Mouse (Mus musculus): Measurements from ENCODE around the gene Shisa8. TPM values are rescaled to one million over a fixed set of nuclear protein-coding genes. Genes with fewer than 3 reads are reported as not detected.
A peak's percentile ranks its signal among the peaks of the same experiment; 100 is the strongest.

Gene Shisa8
- polyA plus RNA-seq, 1 experiment from 2014 or later = 2.9 TPM

- Histone ChIP-seq H3K9ac (no peak overlapping the region), H3K36me3 (peaks cover 18% of the 10 kb centered on the region), H3K9me3 (replicated peaks) (no peaks in the 10 kb centered on the region), H3K27me3 (no peaks in the 10 kb centered on the region), H3K4me3 (replicated peaks) (no peak overlapping the region), H3K4me1 (no peaks in the 10 kb centered on the region), H3K27ac (replicated peaks) (no peak overlapping the region), H3K4me2 (replicated peaks) (no peak overlapping the region)
- WGBS = 18% methylated on average over 5 of the region's 5 CpGs
- 0 out of 2 replicates have a peak, but pooled peaks have one; percentile 68 for ATAC-seq (ENCODE audit: insufficient number of reproducible peaks, low FRiP score, low TSS enrichment, low read depth)
These were observed 23.9 kb upstream of the Shisa8 start for GRCm38 (mm10) chr15:82236565-82236964.

GRCm38 (mm10) chr15:82235661-82236060 is 23.0 kb upstream of the Shisa8 start:
- WGBS = 54% methylated on average over 10 of the region's 10 CpGs
- ATAC-seq (ENCODE audit: insufficient number of reproducible peaks, low FRiP score, low TSS enrichment, low read depth) = no peak
- H3K9me3 ChIP-seq (replicated peaks) = no peaks in the 10 kb centered on the region
- H3K4me3 ChIP-seq (replicated peaks) = no peak overlapping the region
- no peaks in the 10 kb centered on the region for H3K27me3 ChIP-seq
- H3K9ac ChIP-seq = no peak overlapping the region
- no peak overlapping the region for H3K4me2 ChIP-seq (replicated peaks)
- no peaks in the 10 kb centered on the region for H3K4me1 ChIP-seq
- peaks cover 18% of the 10 kb centered on the region for H3K36me3 ChIP-seq
- H3K27ac ChIP-seq (replicated peaks) = no peak overlapping the region

- Histone ChIP-seq H3K9ac (no peak overlapping the region), H3K4me3 (replicated peaks) (no peak overlapping the region), H3K36me3 (peaks cover 10% of the 10 kb centered on the region), H3K9me3 (replicated peaks) (no peaks in the 10 kb centered on the region), H3K27me3 (no peaks in the 10 kb centered on the region), H3K4me1 (0 out of 2 replicates have a peak, but pooled peaks cover 7% of the 10 kb centered on the region), H3K27ac (replicated peaks) (no peak overlapping the region), H3K4me2 (replicated peaks) (no peak overlapping the region)
- ATAC-seq (ENCODE audit: insufficient number of reproducible peaks, low FRiP score, low TSS enrichment, low read depth) = no peak
- 64% methylated on average over 4 of the region's 4 CpGs for whole genome bisulfite sequencing
These were observed 20.0 kb upstream of the Shisa8 start for GRCm38 (mm10) chr15:82232651-82233050.

GRCm38 (mm10) chr15:82231591-82232378 is 19.2 kb upstream of the Shisa8 start:
- H3K4me2 ChIP-seq (replicated peaks) = no peak overlapping the region
- no peaks in the 10 kb centered on the region for H3K27me3 ChIP-seq
- H3K4me3 ChIP-seq (replicated peaks) = no peak overlapping the region
- 55% methylated on average over 11 of the region's 11 CpGs for WGBS
- H3K9me3 ChIP-seq (replicated peaks) = no peaks in the 10 kb centered on the region
- no peak overlapping the region for H3K27ac ChIP-seq (replicated peaks)
- H3K9ac ChIP-seq = no peak overlapping the region
- peaks cover 10% of the 10 kb centered on the region for H3K36me3 ChIP-seq
- 0 out of 2 replicates have a peak, but pooled peaks cover 7% of the 10 kb centered on the region for H3K4me1 ChIP-seq
- no peak for ATAC-seq (ENCODE audit: insufficient number of reproducible peaks, low FRiP score, low TSS enrichment, low read depth)

- WGBS = 73% methylated on average over 4 of the region's 4 CpGs
- H3K9ac ChIP-seq = no peak overlapping the region
- H3K4me2 ChIP-seq (replicated peaks) = no peak overlapping the region
- no peak overlapping the region for H3K27ac ChIP-seq (replicated peaks)
- 0 out of 2 replicates have a peak, but pooled peaks have one; percentile 4 for ATAC-seq (ENCODE audit: insufficient number of reproducible peaks, low FRiP score, low TSS enrichment, low read depth)
- no peaks in the 10 kb centered on the region for H3K27me3 ChIP-seq
- 0 out of 2 replicates have a peak, but pooled peaks cover 7% of the 10 kb centered on the region for H3K4me1 ChIP-seq
- H3K36me3 ChIP-seq = peaks cover 10% of the 10 kb centered on the region
- no peaks in the 10 kb centered on the region for H3K9me3 ChIP-seq (replicated peaks)
- H3K4me3 ChIP-seq (replicated peaks) = no peak overlapping the region
These were observed 18.5 kb upstream of the Shisa8 start for GRCm38 (mm10) chr15:82231100-82231499.

GRCm38 (mm10) chr15:82230098-82230611 is 17.5 kb upstream of the Shisa8 start:
- peaks cover 10% of the 10 kb centered on the region for H3K36me3 ChIP-seq
- no peak overlapping the region for H3K9ac ChIP-seq
- no peaks in the 10 kb centered on the region for H3K9me3 ChIP-seq (replicated peaks)
- H3K4me2 ChIP-seq (replicated peaks) = no peak overlapping the region
- H3K4me3 ChIP-seq (replicated peaks) = no peak overlapping the region
- ATAC-seq (ENCODE audit: insufficient number of reproducible peaks, low FRiP score, low TSS enrichment, low read depth) = no peak
- no peak overlapping the region for H3K27ac ChIP-seq (replicated peaks)
- 58% methylated on average over 6 of the region's 6 CpGs for WGBS
- peaks cover 5% of the 10 kb centered on the region for H3K27me3 ChIP-seq
- 0 out of 2 replicates have a peak, but pooled peaks cover 7% of the 10 kb centered on the region for H3K4me1 ChIP-seq

GRCm38 (mm10) chr15:82229542-82230045 is 17.0 kb upstream of the Shisa8 start:
- ATAC-seq (ENCODE audit: insufficient number of reproducible peaks, low FRiP score, low TSS enrichment, low read depth) = no peak
- Histone ChIP-seq H3K4me1 (peaks cover 10% of the 10 kb centered on the region; the same call in 1 of the 2 replicates), H3K4me2 (replicated peaks) (no peak overlapping the region), H3K27me3 (peaks cover 11% of the 10 kb centered on the region), H3K4me3 (replicated peaks) (no peak overlapping the region), H3K9me3 (replicated peaks) (no peaks in the 10 kb centered on the region), H3K36me3 (peaks cover 9% of the 10 kb centered on the region), H3K27ac (replicated peaks) (no peak overlapping the region), H3K9ac (no peak overlapping the region)
- 33% methylated on average over 11 of the region's 11 CpGs for WGBS

GRCm38 (mm10) chr15:82225769-82226168 is 13.2 kb upstream of the Shisa8 start:
- Histone ChIP-seq H3K9ac (no peak overlapping the region), H3K4me1 (peaks cover 18% of the 10 kb centered on the region), H3K27ac (replicated peaks) (no peak overlapping the region), H3K4me3 (replicated peaks) (no peak overlapping the region), H3K36me3 (no peaks in the 10 kb centered on the region), H3K27me3 (peaks cover 24% of the 10 kb centered on the region), H3K9me3 (replicated peaks) (no peaks in the 10 kb centered on the region), H3K4me2 (replicated peaks) (no peak overlapping the region)
- WGBS = 91% methylated on average over 5 of the region's 5 CpGs
- ATAC-seq (ENCODE audit: insufficient number of reproducible peaks, low FRiP score, low TSS enrichment, low read depth) = no peak

- WGBS = 33% methylated on average over 7 of the region's 7 CpGs
- H3K4me1 ChIP-seq = peaks cover 17% of the 10 kb centered on the region
- H3K27ac ChIP-seq (replicated peaks) = no peak overlapping the region
- peak overlapping the region; percentile 63 for H3K4me2 ChIP-seq (replicated peaks)
- no peaks in the 10 kb centered on the region for H3K9me3 ChIP-seq (replicated peaks)
- H3K9ac ChIP-seq = no peak overlapping the region
- H3K4me3 ChIP-seq (replicated peaks) = peak overlapping the region; percentile 38; the same call in 1 of the 2 replicates
- no peak for ATAC-seq (ENCODE audit: insufficient number of reproducible peaks, low FRiP score, low TSS enrichment, low read depth)
- peaks cover 27% of the 10 kb centered on the region for H3K27me3 ChIP-seq
- no peaks in the 10 kb centered on the region for H3K36me3 ChIP-seq
These were observed 12.1 kb upstream of the Shisa8 start for GRCm38 (mm10) chr15:82224602-82225215.

GRCm38 (mm10) chr15:82223657-82224601 is 11.3 kb upstream of the Shisa8 start, which contains the start of gene Tnfrsf13c:
Gene Tnfrsf13c, minus strand, starts transcription at chr15:82224369.
- H3K4me1 ChIP-seq = peaks cover 11% of the 10 kb centered on the region
- WGBS = 2% methylated on average over 44 of the region's 44 CpGs
- peaks cover 31% of the 10 kb centered on the region for H3K27me3 ChIP-seq
- no peak within 1 kb of the TSS for H3K9ac ChIP-seq
- H3K9me3 ChIP-seq (replicated peaks) = no peaks in the 10 kb centered on the region
- H3K4me3 ChIP-seq (replicated peaks) = peak within 1 kb of the TSS; percentile 38
- H3K36me3 ChIP-seq = no peaks in the 10 kb centered on the region
- no peak within 1 kb of the TSS for H3K27ac ChIP-seq (replicated peaks)
- peak; percentile 56; the same call in 1 of the 2 replicates for ATAC-seq (ENCODE audit: insufficient number of reproducible peaks, low FRiP score, low TSS enrichment, low read depth)
- H3K4me2 ChIP-seq (replicated peaks) = peak within 1 kb of the TSS; percentile 63
